Mouse (Mus musculus) bone marrow, adult 2 months (tissue): ENCODE data around the gene Rbm26.

Experiments used
- CTCF ChIP-seq: fragments of 200-500 bp; IDR thresholded peaks from 2 replicates; pipeline ENCODE4 v1.5.1; 2011; ENCODE audit warnings: low read length, control low read depth; ENCODE audit not compliant: control insufficient read depth, insufficient read depth
- POLR2A ChIP-seq: fragments of 200-500 bp; IDR thresholded peaks from 2 replicates; pipeline ENCODE4 v1.6.1; 2011; ENCODE audit warnings: low read depth, mild to moderate bottlenecking, control low read depth, low read length, borderline replicate concordance; ENCODE audit not compliant: control insufficient read depth

- TF ChIP-seq CTCF, result no peak
- TF ChIP-seq POLR2A, result no peak
Observed at GRCm38 (mm10) chr14:105167181-105167580, 9.9 kb downstream of the Rbm26 start.
